Mouse (Mus musculus) 416B (cell line): ENCODE measurements around the gene Hist1h4h.

ENCODE experiments used
- DNase-seq: peaks from one replicate; pipeline ENCODE4 v3.0.0; 2011; ENCODE audit warnings: low read depth

Hist1h4h gene

DNA sequence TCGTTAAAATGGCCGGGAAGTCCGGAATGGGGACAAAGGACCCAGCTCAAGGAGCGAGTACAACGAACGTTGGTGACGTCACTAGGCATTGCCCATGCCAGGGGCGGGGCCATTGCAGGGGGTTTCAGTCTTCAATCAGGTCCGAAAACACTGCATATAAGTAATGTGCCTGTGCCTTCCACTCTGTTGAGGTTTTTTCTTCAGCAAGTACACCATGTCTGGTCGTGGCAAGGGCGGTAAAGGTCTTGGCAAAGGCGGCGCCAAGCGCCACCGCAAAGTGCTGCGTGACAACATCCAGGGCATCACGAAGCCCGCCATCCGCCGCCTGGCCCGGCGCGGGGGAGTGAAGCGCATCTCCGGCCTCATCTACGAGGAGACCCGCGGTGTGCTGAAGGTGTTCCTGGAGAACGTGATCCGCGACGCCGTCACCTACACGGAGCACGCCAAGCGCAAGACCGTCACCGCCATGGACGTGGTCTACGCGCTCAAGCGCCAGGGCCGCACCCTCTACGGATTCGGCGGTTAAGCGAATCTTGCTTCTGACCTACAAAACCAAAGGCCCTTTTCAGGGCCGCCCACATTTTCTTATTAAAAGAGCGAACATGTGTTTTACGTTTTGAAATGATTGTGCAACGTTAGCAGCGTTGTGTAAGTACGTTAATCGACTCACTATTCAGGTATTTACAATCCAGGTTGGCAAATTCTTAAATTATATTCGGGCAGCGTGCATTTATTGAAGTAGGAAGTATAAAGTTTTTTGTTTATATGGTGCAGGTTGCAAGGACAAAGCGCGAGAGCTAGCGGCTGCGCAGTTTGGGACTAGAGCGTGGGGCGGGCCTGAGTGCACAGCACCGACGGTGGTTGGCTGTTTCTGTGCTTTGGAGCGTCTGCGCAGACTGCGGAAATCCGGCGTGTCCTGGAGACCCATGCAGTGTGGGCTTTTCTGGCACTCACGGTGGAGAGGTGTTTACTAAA lies at the start of gene Hist1h4h:
Gene Hist1h4h (plus strand): TSS at position 150 of the 975 bp plus-strand sequence.
- peak; percentile 99 for DNase-seq

DNA sequence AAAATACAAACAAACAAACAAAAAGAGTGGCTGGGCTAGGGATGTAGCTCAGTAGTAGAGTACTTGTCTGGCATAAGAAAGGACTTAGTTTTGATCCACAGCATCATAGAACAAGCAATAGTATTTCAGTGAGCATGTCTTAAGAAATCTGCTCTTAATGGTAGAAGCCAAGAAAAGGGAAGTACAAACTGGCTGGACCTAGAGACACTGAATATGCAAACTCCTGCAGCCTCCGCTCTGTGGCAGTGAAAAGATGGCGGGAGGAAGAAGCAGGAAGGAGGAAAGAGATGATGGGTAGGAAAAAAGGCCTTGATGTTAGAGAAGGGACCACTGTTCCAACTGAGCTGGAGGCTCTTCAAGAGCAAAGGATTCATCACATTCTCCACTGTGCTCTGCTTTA lies 47.7 kb upstream of the Hist1h4h start:
- no peak for DNase-seq

DNA sequence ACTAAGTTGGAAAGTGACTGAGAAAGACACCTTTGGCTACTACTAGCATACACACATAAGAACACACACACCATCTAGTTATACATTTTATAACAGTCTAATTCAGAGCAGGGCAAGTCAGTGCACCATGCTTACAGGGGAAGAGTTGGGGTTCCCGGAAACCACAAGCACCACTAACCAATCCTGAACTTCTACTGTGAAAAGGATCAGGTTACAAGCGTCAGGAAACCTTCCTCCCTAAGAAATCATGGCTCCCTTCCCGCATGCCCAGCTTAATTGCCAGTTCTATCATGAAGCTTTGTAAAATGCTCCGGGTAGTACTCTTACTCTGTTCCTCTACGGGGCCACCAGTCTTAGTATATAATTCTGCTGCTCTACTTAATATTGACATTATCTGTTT lies 45.6 kb upstream of the Hist1h4h start:
- DNase-seq: peak; percentile 82

DNA sequence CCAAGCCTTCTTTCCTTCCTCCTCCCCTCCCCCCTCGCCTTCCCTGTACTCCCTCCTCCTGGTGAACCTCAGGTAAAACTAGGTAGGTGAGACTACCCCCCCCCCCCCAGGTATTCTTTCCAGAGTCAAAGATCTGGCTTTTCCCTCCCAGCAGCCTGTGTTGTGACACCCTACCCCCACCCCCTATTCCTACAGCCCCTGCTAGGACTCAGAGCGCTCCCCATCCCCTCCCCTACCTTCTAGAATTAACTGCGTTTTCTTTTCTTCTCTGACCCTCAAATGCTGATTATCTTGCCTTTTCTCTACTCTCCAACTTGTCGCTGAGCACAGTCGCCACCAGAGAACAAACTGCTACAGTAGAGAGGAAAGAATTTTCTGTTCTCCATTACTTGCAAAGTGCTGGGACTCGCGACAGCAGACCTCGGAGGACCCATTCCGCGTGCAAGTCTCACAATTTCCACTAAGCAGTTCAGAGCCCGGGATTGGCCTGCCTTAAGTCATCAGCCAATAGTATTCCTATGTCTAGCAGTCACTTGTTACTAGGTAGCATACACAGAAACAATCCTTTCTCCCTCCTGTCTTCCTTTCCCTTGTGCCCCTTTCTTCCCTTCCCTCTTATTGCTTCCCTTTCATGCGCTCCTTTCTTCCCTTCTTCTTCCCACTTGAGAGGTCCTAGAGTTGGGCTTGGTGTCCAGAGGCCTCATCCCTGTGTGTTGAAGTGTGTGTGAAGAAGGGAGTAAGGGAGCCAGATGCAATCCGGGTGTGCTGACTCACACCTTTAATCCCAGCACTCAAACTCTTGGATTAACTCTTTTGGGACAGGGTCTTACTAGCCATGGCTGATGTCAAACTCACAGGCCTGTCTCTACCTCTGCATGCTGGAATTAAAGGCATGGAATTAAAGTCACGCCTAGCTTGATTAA lies 42.2 kb upstream of the Hist1h4h start, which contains the start of gene Btn2a2:
Gene Btn2a2 (minus strand): TSS at position 458 of the 923 bp plus-strand sequence.
- DNase-seq: peak; percentile 93

DNA sequence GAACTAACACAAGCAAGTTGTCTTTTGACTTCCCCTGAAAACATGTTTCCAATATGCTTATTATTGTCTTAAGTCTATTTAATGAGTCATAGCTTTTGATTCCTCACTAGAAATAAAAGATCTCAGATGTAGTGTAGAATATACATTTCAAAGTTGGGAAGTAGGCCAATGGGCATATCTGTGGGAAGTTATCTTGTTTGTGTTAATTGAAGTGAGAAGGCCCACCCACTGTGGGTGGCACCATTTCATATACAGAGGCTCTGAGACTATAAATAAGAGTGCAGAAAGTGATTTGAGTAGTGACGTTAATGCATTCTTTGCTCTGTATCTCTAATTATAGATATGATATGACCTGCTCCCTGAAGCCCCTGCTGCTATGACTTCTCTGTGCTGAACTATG lies 40.0 kb upstream of the Hist1h4h start:
- DNase-seq: no peak

DNA sequence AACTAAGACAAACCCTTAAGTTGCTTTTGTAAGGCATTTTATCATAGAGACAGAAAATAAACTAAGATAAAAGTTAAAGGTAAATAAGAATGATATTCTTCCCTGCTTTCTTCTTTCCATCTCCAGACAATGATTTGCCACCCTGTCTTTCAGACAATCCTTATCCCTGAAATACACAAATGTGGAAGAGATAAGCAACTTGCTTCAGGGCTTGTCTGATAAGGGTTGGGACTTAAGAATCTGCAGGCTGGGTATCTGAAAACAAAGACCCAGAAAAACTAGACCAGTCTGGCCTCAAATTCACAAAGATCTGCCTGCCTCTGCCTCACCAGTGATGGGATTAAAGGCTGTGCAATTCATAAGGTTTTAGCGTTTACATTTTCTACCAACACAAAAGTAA lies 39.6 kb upstream of the Hist1h4h start:
- no peak for DNase-seq

DNA sequence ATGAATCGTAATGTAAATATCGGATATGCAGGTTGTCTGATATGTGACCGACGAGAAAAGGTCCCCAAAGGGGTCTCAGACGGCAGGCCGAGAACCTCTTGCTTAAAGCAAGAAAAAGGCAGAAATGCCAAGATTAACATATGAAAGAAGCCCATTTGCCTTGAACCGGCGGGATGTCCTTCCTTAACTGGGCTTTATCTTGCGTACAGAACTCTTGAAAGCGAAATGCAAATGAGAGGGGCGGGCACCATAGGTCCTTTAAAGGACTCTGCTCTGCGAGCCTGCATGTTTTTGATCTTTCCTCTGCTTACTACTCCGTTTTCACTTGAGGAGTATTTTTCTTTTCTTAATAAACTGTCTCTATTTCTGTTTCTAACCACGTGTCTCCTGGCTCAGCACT lies 38.9 kb upstream of the Hist1h4h start:
- DNase-seq: no peak

DNA sequence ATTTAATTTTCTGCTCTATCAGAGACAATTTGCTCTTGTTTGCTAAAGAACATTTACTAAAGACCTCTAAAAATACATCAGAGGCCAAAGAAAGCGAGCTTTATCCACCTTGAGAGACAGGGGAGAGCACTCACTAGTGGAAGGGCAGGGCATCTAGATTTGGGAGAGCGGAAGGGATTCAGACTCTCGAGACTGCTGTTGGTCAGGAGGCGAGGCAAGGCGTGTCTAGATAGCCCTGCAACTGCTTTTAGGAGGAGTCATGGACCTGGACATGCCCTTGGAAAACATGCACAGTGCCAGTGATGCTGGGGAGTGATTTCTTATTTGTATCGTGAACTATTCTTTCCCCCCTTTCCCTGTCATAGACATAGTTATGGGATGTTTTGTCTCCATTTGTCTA lies 35.3 kb upstream of the Hist1h4h start:
- no peak for DNase-seq

DNA sequence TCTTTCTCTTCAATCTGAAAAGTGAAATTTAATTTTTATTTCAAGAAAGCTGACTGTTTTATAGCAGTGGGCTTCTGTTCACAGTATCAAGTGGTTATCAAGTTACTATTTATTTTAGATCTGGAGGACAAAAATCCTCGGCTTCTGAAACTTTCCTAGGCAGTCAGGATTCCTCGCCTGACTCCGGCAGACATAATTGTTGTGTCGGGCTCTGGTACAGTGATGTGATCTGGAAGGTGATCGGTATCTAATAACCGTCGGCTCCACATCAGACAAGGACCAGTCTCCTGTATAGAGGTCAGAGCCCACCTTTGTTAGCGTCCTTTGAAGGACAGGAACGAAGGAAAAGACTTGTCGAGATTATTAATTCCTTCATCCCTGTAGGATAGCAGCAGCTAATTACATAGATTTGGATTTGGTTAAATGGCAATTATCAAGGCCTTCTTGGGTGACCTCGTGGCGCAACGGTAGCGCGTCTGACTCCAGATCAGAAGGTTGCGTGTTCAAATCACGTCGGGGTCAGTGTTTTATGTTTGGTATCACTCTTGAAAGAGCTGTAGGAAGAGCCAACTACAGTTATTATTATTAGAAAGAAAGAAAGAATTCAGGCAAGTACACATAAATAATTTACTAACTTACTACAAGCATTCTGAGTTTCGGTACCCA lies 33.1 kb upstream of the Hist1h4h start:
- peak; percentile 40 for DNase-seq

DNA sequence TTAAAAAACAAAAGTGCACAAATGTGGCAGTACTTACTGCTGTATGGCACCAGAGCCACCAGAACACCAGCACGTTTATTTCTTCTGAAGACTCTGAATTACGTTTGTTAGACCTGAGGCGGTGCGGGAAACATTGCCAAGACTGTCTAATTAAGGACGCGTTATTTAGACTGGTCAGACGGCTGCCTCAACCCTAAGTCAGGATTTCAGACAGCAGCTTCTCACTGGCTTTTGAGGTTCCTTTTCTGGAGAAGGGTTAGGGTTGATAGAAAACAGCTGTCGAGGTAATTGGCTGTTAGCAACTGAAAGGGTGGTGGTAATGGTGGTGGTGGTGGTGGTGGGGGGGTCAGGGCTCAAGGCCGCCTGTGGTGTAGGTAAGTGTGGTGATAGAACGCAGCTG lies 32.2 kb upstream of the Hist1h4h start:
- no peak for DNase-seq

DNA sequence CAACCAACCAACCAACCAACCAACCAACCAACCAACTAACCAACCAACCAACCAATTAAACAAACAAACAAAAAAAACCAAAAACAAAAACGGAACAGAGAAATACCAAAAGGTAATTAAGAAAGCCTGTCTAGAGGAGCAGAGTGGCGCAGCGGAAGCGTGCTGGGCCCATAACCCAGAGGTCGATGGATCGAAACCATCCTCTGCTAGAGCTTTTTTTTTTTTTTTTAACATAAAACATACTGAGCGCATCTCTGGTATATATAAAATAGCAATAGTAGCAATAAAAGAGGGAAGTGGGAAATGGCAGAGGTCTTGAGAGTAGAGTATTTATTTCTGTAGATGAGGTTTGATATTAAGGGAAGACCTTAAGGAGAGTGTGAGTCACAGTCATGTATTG lies 30.9 kb upstream of the Hist1h4h start:
- no peak for DNase-seq

DNA sequence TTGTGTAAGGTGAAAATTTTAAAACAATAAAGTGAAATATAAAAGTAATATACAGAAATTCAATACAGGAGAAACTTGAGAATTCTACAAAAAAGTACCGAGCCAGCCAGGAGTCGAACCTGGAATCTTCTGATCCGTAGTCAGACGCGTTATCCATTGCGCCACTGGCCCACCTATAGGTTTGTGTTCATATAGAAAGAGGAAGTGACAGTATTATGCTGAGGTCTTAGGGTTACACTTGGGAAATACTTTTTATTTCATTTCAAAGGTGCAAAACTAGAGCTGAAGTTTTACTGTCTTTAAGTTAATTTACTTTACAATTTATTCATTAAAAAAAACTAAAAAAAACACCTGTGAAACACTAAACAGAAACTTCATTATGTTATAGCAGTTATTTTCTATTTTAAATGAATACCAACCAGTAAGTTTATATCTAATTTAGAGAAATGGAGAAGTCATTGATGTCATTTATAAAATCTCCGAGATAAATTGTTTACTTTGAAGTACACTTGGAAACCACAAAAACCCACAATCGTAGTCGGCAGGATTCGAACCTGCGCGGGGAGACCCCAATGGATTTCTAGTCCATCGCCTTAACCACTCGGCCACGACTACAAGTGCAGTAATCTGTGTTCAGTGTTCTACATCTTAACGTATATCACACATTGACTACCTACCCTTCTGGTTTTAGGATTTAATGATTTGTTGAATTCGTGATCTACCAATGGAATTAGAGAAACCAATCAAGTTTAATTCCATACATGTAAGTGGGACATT lies 30.2 kb upstream of the Hist1h4h start:
- peak; percentile 83 for DNase-seq

DNA sequence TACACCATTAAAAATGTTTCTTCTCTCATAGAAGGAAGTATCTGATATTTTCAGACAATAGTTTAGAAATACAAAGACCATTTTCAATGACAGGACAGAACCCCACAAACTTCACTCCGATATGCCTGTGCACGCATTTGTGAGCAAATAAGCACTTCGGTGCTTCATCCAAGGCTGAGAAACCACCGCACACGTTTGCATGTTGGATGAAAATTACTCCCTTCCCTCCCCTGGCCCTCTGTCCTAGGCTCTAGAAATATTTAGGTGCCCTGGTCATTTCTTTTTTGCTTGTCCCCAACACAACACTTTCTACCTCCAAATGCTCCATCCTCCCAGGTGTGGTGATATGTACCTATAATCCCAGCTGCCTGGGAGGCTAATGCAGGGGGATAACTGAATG lies 29.3 kb upstream of the Hist1h4h start:
- DNase-seq: no peak

DNA sequence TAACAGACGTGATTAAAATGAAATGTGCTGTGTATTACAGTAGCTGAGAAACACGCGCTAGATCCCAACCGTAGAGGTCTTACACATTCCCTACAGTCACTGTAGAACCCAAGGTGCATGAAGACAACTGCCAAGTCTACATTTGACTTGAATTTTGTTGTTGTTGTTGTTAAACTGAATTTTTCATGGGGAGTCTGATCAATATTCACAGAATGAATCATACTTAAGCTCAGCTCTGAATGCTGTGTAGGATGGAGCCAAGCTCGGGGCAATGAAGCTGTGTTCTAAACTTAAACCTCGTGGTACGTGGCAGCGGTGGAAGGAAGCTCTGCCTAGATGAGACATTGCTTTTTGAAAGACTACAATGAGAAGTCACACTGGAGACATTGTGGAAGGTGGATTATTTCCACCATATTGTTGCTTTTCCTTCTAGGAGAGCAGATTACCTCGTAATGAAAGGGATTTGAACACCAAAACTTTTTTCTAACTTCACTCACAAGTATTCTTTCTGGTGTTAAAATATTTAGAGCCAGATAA lies 28.8 kb upstream of the Hist1h4h start:
- DNase-seq: peak; percentile 40

DNA sequence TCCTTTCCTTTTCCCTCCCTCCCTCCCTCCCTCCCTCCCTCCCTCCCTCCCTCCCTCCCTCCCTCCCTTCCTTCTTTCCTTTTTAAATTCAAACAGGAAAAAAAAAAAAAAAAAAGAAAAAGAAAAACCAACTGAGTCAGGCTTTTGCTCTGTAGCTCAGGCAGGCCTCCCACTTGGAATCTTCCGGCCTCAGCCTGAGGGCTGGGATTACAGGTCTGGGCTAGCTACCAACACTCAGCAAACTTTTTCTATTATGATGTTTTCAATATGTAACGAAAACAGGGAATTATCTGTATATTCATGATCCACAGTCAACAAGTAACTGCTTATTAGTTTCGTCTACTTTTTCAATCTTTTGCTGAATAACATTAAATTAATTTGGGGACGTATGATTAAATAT lies 27.9 kb upstream of the Hist1h4h start:
- no peak for DNase-seq

DNA sequence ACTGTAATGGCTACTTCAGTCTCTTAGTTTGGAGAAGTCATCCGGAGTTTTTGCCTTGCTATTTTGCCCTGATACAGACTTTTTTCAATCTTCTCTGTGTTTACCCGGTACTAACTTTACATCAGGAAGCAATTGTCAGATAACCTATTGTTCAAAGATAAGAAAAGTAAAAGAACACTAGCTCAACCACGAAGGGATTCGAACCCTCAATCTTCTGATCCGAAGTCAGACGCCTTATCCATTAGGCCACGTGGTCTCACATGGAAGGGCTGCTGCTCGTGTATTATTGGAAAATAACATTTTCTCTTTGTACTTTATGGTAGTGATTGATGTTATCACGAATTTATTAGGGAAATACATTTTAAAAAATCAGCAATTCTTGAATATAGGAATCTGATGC lies 27.1 kb upstream of the Hist1h4h start:
- DNase-seq: peak; percentile 75

DNA sequence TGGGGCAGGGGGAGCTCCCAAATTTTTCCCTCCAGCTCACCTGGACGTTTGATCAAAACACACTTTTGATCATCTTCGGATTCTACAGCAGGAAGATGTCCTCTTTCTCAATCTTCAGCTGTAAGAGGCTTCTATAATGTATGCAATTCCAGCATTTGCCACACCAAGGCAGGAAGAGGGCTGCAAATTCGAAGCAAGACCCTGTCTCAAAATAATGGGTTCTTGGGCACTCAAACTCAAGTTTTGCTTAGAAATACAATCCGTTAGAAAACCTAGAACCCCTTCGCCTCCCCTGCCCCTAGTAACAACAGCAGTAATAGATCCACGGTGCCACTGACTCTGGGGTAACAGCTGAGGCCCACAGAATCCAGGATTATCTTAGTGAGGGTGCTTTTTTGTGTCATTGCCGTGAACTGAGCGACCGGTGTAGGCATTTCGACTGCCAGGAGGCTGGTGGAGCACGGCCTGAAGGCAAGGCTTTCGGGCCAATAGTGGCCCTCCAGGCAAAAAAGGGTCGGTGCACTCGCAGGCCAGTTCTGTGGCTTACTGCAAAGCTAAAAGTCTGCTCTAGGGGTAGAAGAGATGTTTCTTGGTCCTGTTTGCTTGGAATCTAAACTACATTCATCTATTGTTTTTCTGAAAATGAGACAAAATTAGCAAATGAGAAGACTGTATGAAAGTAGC lies 25.0 kb upstream of the Hist1h4h start:
- peak; percentile 63 for DNase-seq

DNA sequence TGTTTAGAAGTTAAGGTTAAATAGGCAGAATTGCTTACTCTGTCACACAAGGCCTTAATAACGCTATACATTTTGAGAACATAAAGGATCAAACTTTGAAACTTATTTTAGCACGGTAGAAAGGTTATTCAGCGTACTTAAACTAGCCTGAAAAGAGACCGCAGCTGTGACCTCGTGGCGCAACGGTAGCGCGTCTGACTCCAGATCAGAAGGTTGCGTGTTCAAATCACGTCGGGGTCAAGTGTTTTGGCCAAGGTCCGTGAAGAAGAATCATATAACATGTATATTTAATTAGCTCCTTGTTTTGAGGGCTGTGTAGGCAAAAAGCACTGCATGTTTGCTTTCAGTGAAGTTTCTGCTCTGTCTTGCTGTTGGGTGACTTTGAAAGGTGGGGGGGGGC lies 24.5 kb upstream of the Hist1h4h start:
- DNase-seq: peak; percentile 76

DNA sequence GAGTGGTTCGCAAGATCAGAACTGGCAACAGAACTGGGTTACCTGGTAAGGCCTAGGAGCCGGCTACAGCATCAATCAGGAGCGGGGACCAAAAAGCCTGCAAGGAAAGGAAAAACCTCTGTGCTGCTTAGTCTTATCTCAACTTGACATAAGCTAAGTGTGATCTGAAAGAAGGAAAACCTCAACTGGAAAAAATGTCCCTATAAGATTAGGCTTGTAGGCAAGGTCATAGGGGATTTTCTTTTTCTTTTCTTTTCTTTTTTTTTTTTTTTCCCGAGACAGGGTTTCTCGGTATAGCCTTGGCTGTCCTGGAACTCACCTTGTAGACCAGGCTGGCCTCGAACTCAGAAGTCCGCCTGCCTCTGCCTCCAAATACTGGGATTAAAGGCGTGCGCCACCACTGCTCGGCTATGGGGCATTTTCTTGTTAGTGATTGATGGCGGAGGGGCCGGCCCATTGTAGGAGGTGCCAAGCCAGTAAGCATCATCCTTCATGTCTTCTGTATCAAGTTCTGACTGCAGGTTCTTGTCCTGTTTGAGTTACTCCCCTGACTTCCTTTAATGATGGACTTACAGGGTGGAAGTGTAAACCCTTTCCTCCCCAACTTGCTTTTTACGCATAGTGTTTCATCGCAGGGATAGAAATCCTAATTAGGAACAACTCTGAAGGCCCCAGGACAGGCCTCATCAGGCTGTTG lies 23.9 kb upstream of the Hist1h4h start:
- DNase-seq: peak; percentile 43

DNA sequence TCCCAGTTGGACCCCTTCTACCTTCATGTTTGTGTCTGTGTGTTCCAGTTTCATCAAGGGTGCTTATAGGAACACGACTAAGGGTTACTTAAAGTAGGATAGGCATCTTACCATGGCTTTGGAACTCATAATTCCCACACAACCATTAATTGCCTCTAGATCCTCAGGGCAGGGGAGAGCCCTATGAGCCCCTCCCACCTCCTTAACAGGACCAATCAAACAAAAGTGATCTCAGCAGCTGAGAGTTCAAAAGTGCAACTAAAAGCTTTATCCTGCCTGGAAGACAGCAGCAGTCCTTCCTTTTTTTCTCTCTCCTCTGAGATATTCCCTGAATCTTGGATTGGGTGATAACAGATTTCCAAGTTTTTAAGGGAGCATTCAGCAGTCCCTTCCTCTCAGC lies 20.7 kb upstream of the Hist1h4h start:
- DNase-seq: no peak
